34 mouse cellular contexts compared by ENCODE assay signal in genomic region chr7:24987941-24988340, GRCm38 (mm10). TPM values are rescaled to one million over a fixed set of nuclear protein-coding genes. Genes with fewer than 3 reads are reported as not detected.
DNase-seq lines count a peak whose midpoint lies in the region; ATAC-seq and TF ChIP-seq lines count a peak whose summit lies in the region.
"Had no signal": no experiment of that assay in that cellular context is flagged by ENCODE, and none has a peak within 500 bp of the region (broad histone marks: within the 10 kb centered on the region; RNA-seq: fewer than 3 reads in every experiment).

No protein-coding gene starts in this region.

- H3K4me1 ChIP-seq in hindbrain, embryonic 15.5 days (replicated peaks): no peaks in the 10 kb centered on the region
- H3K4me1 ChIP-seq in hindbrain, postnatal 0 days (ENCODE audit: insufficient read depth, low read length): no peaks in the 10 kb centered on the region
- peaks cover 0 to 12% of the 10 kb centered on the region in 2 experiments; a peak in 2 of 4 replicates for H3K4me1 ChIP-seq in MEL (ENCODE audit: control insufficient read depth in 1 of 2, insufficient read depth in 2 of 2, low read length in 2 of 2)
- H3K4me1 ChIP-seq: embryonic facial prominence, embryonic 12.5 days; embryonic facial prominence, embryonic 15.5 days; heart, embryonic 10.5 days; heart, embryonic 13.5 days; intestine, embryonic 15.5 days had no signal

- H3K4me2 ChIP-seq in hindbrain, embryonic 15.5 days: no peak overlapping the region
- no peak overlapping the region for H3K4me2 ChIP-seq in hindbrain, postnatal 0 days (ENCODE audit: low read depth, low read length)
- H3K4me2 ChIP-seq: embryonic facial prominence, embryonic 12.5 days; embryonic facial prominence, embryonic 15.5 days; heart, embryonic 13.5 days; hindbrain, embryonic 14.5 days; intestine, embryonic 15.5 days had no signal

- intact Hi-C loops in left cerebral cortex, postnatal 4 days (cut with DNase I): no loop called here
- intact Hi-C loops in gastrocnemius, postnatal 36 days (cut with DNase I): no loop called here

- no peak overlapping the region for H3K4me3 ChIP-seq in hindbrain, embryonic 15.5 days
- no peak overlapping the region for H3K4me3 ChIP-seq in hindbrain, postnatal 0 days (ENCODE audit: low read length)
- peak overlapping the region in 1 of 2 experiments; percentile 25; a peak in 1 of 4 replicates for H3K4me3 ChIP-seq in MEL (ENCODE audit: control insufficient read depth in 1 of 2, insufficient read depth in 1 of 2, low read depth in 2 of 2, low read length in 2 of 2)
- H3K4me3 ChIP-seq: embryonic facial prominence, embryonic 12.5 days; embryonic facial prominence, embryonic 15.5 days; heart, adult 2 months; heart, embryonic 10.5 days; heart, embryonic 13.5 days; intestine, embryonic 15.5 days had no signal

- 0 out of 2 replicates have a peak, but pooled peaks have one; percentile 8 for ATAC-seq in hindbrain, embryonic 15.5 days (ENCODE audit: low FRiP score, low read depth)
- no peak for ATAC-seq in hindbrain, postnatal 0 days
- ATAC-seq: activated CD4-positive, CD25-positive, alpha-beta regulatory T cell, adult 4 months; CD4-positive, CD25-positive, alpha-beta regulatory T cell, adult 4 months; forebrain, embryonic 14.5 days; forebrain, postnatal 0 days; intestine, embryonic 15.5 days had no signal

- peaks cover 92% of the 10 kb centered on the region for H3K36me3 ChIP-seq in hindbrain, embryonic 15.5 days
- H3K36me3 ChIP-seq in hindbrain, postnatal 0 days (ENCODE audit: insufficient read depth, low read length): peaks cover 74% of the 10 kb centered on the region
- no peaks in the 10 kb centered on the region; a peak in 1 of 4 replicates for H3K36me3 ChIP-seq in MEL (ENCODE audit: control insufficient read depth in 1 of 2, insufficient read depth in 2 of 2, low read length in 2 of 2)
- H3K36me3 ChIP-seq: embryonic facial prominence, embryonic 12.5 days; embryonic facial prominence, embryonic 15.5 days; heart, embryonic 10.5 days; heart, embryonic 13.5 days; intestine, embryonic 15.5 days had no signal

- no peak for TF ChIP-seq EP300 in MEL (IDR thresholded peaks at IDR 0.05; ENCODE audit: low read depth in 1 of 2, low read length in 2 of 2)

- H3K27me3 ChIP-seq in hindbrain, embryonic 15.5 days: no peaks in the 10 kb centered on the region
- H3K27me3 ChIP-seq in hindbrain, postnatal 0 days (ENCODE audit: insufficient read depth, low read length): no peaks in the 10 kb centered on the region
- H3K27me3 ChIP-seq in MEL (ENCODE audit: control insufficient read depth in 1 of 2, insufficient read depth in 2 of 2, low read length in 2 of 2): no peaks in the 10 kb centered on the region; a peak in 1 of 4 replicates
- H3K27me3 ChIP-seq: embryonic facial prominence, embryonic 15.5 days; intestine, embryonic 15.5 days had no signal

- TF ChIP-seq POLR2A in MEL (IDR thresholded peaks at IDR 0.05; ENCODE audit: control insufficient read depth in 1 of 2, insufficient read depth in 1 of 2, low read depth in 1 of 2, low read length in 2 of 2, poor library complexity in 1 of 2): no peak

- no peak for DNase-seq in hindbrain, postnatal 0 days (ENCODE audit: low spot score)
- peak; percentile 24 for DNase-seq in MEL (ENCODE audit: low read depth, low spot score)
- peak; percentile 79 for DNase-seq in adrenal gland, adult 8-10 months
- peak; percentile 53 for DNase-seq in adrenal gland, postnatal 25 days
- DNase-seq in left cerebral cortex, postnatal 4 days: no peak
- no peak for DNase-seq in frontal cortex, postnatal 10 days (ENCODE audit: low spot score in 2 of 2)
- no peak for DNase-seq in gastrocnemius, postnatal 36 days
- DNase-seq: cerebellum, adult 11 months; cerebellum, adult 2 months; cerebellum, adult 9-11 months; cerebellum, postnatal 25 days; forebrain, postnatal 0 days; gastrocnemius, postnatal 25 days; heart, adult 2 months; heart, postnatal 14 days; heart, postnatal 4 days; kidney, adult 11 months had no signal

- H3K9ac ChIP-seq in hindbrain, embryonic 15.5 days: no peak overlapping the region
- no peak overlapping the region for H3K9ac ChIP-seq in hindbrain, postnatal 0 days (replicated peaks; ENCODE audit: low read length)
- no peak overlapping the region; the same call in 1 of the 2 replicates for H3K9ac ChIP-seq in MEL (ENCODE audit: control insufficient read depth, low read depth, low read length, poor library complexity, severe bottlenecking)
- H3K9ac ChIP-seq: embryonic facial prominence, embryonic 12.5 days; embryonic facial prominence, embryonic 15.5 days; forebrain, postnatal 0 days; heart, embryonic 13.5 days; hindbrain, embryonic 14.5 days; intestine, embryonic 15.5 days had no signal

- no peak for TF ChIP-seq RAD21 in MEL (IDR thresholded peaks at IDR 0.05; ENCODE audit: low read depth, low read length)

- no peak for TF ChIP-seq CTCF in hindbrain, postnatal 0 days (IDR thresholded peaks at IDR 0.05; ENCODE audit: low read depth)
- no peak for TF ChIP-seq CTCF in MEL (IDR thresholded peaks at IDR 0.05 in 2 of 3, conservative IDR thresholded peaks at IDR 0.05 in 1 of 3; ENCODE audit: control insufficient read depth in 1 of 3, insufficient read depth in 1 of 3, low read depth in 2 of 3, low read length in 3 of 3, poor library complexity in 1 of 3, severe bottlenecking in 1 of 3)

- H3K79me2 ChIP-seq in MEL (ENCODE audit: control insufficient read depth, insufficient read depth, low read length, poor library complexity): no peaks in the 10 kb centered on the region

- H3K27ac ChIP-seq in hindbrain, embryonic 15.5 days (replicated peaks): no peak overlapping the region
- no peak overlapping the region for H3K27ac ChIP-seq in hindbrain, postnatal 0 days
- no peak overlapping the region for H3K27ac ChIP-seq in MEL (ENCODE audit: control insufficient read depth, low read depth, low read length)
- H3K27ac ChIP-seq: embryonic facial prominence, embryonic 12.5 days; embryonic facial prominence, embryonic 15.5 days; heart, adult 2 months; heart, embryonic 10.5 days; heart, embryonic 13.5 days; hindbrain, embryonic 14.5 days; intestine, embryonic 15.5 days had no signal

- 90% methylated on average over 14 of the region's 14 CpGs for WGBS in hindbrain, embryonic 15.5 days
- WGBS in hindbrain, postnatal 0 days: 85% methylated on average over 14 of the region's 14 CpGs

- no peaks in the 10 kb centered on the region for H3K9me3 ChIP-seq in hindbrain, embryonic 15.5 days
- H3K9me3 ChIP-seq in hindbrain, postnatal 0 days (ENCODE audit: low read length): no peaks in the 10 kb centered on the region
- no peaks in the 10 kb centered on the region for H3K9me3 ChIP-seq in MEL (replicated peaks; ENCODE audit: insufficient read depth, low read length)
- H3K9me3 ChIP-seq: embryonic facial prominence, embryonic 12.5 days; embryonic facial prominence, embryonic 15.5 days; heart, embryonic 10.5 days; heart, embryonic 13.5 days; intestine, embryonic 15.5 days had no signal

TF ChIP-seq in MEL, 35 proteins besides CTCF, POLR2A, EP300 and RAD21 (continues in another document):
- TF ChIP-seq MXI1 (IDR thresholded peaks at IDR 0.05; ENCODE audit: low read depth, low read length) (no peak), POLR2AphosphoS2 (IDR thresholded peaks at IDR 0.05; ENCODE audit: low read length) (no peak), UBTF (IDR thresholded peaks at IDR 0.05; ENCODE audit: borderline replicate concordance, insufficient read depth, low read depth, low read length) (no peak), ZC3H11A (IDR thresholded peaks at IDR 0.05; ENCODE audit: low read depth, low read length) (no peak), ZMIZ1 (IDR thresholded peaks at IDR 0.05; ENCODE audit: low read depth, low read length) (no peak), GATA1 (IDR thresholded peaks at IDR 0.05; ENCODE audit: low read depth, low read length) (no peak), BHLHE40 (IDR thresholded peaks at IDR 0.05; ENCODE audit: borderline replicate concordance, low read depth, low read length) (no peak), TCF12 (IDR thresholded peaks at IDR 0.05; ENCODE audit: low read depth, low read length) (no peak), CHD2 (IDR thresholded peaks at IDR 0.05; ENCODE audit: low read length) (no peak)

RNA-seq across cellular contexts. Expression of gene Rabac1, which starts 15.4 kb away (rescaled TPM):
- polyA plus RNA-seq in hindbrain, embryonic 15.5 days (2015; fragmentation: Nextera tagmentation; extraction: Ambion mirVana): 302 and 308 TPM in 2 replicates
- total RNA-seq in hindbrain, postnatal 0 days (2014; rRNA removed): 705 and 708 TPM in 2 replicates
- polyA plus RNA-seq in hindbrain, postnatal 0 days (2015; fragmentation: Nextera tagmentation; extraction: Ambion mirVana): 497 and 530 TPM in 2 replicates
- total RNA-seq in MEL (2012; rRNA removed): 205 and 240 TPM in 2 replicates
- polyA plus RNA-seq in MEL (2012; ENCODE audit: insufficient read depth in 1 of 2, insufficient read length in 2 of 2, low read depth in 1 of 2, low replicate concordance in 2 of 2, missing spikeins in 1 of 2): 100 to 1,000 TPM in 1 of 2 experiments, not detected in 1; 223 TPM
- 100 to 1,000 TPM; 343 to 403 (median 360) TPM for total RNA-seq in adrenal gland, adult 8-10 months (2022)
- 244 and 300 TPM in 2 replicates for total RNA-seq in adrenal gland, postnatal 25 days (2021)
- 100 to 1,000 TPM; 246 to 251 TPM for total RNA-seq in left cerebral cortex, postnatal 4 days (2021)
- total RNA-seq in gastrocnemius, postnatal 36 days (2021): 100 to 1,000 TPM; 188 to 189 TPM

RNA-seq across cellular contexts. Expression of gene Atp1a3, which starts 17.8 kb away (rescaled TPM):
- 487 and 576 TPM in 2 replicates for polyA plus RNA-seq in hindbrain, embryonic 15.5 days (2015; fragmentation: Nextera tagmentation; extraction: Ambion mirVana)
- 572 and 588 TPM in 2 replicates for total RNA-seq in hindbrain, postnatal 0 days (2014; rRNA removed)
- 649 and 730 TPM in 2 replicates for polyA plus RNA-seq in hindbrain, postnatal 0 days (2015; fragmentation: Nextera tagmentation; extraction: Ambion mirVana)
- 0.19 and 0.26 TPM in 2 replicates for total RNA-seq in MEL (2012; rRNA removed)
- 1 to 10 TPM in 1 of 2 experiments, not detected in 1; 3.5 TPM for polyA plus RNA-seq in MEL (2012; ENCODE audit: insufficient read depth in 1 of 2, insufficient read length in 2 of 2, low read depth in 1 of 2, low replicate concordance in 2 of 2, missing spikeins in 1 of 2)
- total RNA-seq in adrenal gland, adult 8-10 months (2022): 100 to 1,000 TPM in 2 of 4 experiments, 10 to 100 TPM in 2; 46.3 to 149 (median 91.8) TPM
- total RNA-seq in adrenal gland, postnatal 25 days (2021): 84.1 and 110 TPM in 2 replicates
- 1,000 to 10,000 TPM; 1,141 to 1,280 TPM for total RNA-seq in left cerebral cortex, postnatal 4 days (2021)
- total RNA-seq in gastrocnemius, postnatal 36 days (2021): under 1 TPM; 0.08 to 0.15 TPM

RNA-seq across cellular contexts. Expression of gene Gm4881, which starts 43.6 kb away (rescaled TPM):
- 5.2 and 5.4 TPM in 2 replicates for polyA plus RNA-seq in hindbrain, embryonic 15.5 days (2015; fragmentation: Nextera tagmentation; extraction: Ambion mirVana)
- total RNA-seq in hindbrain, postnatal 0 days (2014; rRNA removed): 0.90 and 6.6 TPM in 2 replicates
- 2.4 TPM in 2 replicates for polyA plus RNA-seq in hindbrain, postnatal 0 days (2015; fragmentation: Nextera tagmentation; extraction: Ambion mirVana)
- total RNA-seq in MEL (2012; rRNA removed): not detected in 2 replicates
- under 1 TPM in 1 of 2 experiments, not detected in 1; 0.13 TPM for polyA plus RNA-seq in MEL (2012; ENCODE audit: insufficient read depth in 1 of 2, insufficient read length in 2 of 2, low read depth in 1 of 2, low replicate concordance in 2 of 2, missing spikeins in 1 of 2)
- total RNA-seq in adrenal gland, adult 8-10 months (2022): not detected
- total RNA-seq in adrenal gland, postnatal 25 days (2021): not detected in 2 replicates
- total RNA-seq in left cerebral cortex, postnatal 4 days (2021): not detected
- not detected for total RNA-seq in gastrocnemius, postnatal 36 days (2021)
- total RNA-seq: adrenal gland, adult 18-20 months; common myeloid progenitor, adult 5-6 weeks; gastrocnemius, adult 8-10 months; gastrocnemius, postnatal 25 days; granulocyte monocyte progenitor cell, adult 5-6 weeks; heart, adult 2 months; heart, postnatal 14 days; heart, postnatal 4 days had no signal
- polyA plus RNA-seq: activated CD4-positive, CD25-positive, alpha-beta regulatory T cell, adult 4 months; C2C12; CD4-positive, CD25-positive, alpha-beta regulatory T cell, adult 4 months; embryonic facial prominence, embryonic 12.5 days; embryonic facial prominence, embryonic 15.5 days; frontal cortex, adult 2 months; heart, adult 2 months; heart, embryonic 10.5 days; heart, embryonic 13.5 days; heart, embryonic 16.5 days; intestine, embryonic 15.5 days had no signal

Comparison
In these comparisons a context has a peak if more than half of its experiments do, and no peak if none do; other contexts are left out.
1. DNase-seq: peak in MEL (single experiment), adrenal gland, adult 8-10 months (single experiment) and adrenal gland, postnatal 25 days (single experiment); none in hindbrain, postnatal 0 days (single experiment), left cerebral cortex, postnatal 4 days (single experiment), frontal cortex, postnatal 10 days (0 of 2) and gastrocnemius, postnatal 36 days (0 of 2).
2. RNA of gene Atp1a3, which starts 17.8 kb away (total RNA-seq): 1,141 to 1,280 TPM in left cerebral cortex, postnatal 4 days, 572 to 588 TPM in hindbrain, postnatal 0 days, 46.3 to 149 TPM in adrenal gland, adult 8-10 months and 84.1 to 110 TPM in adrenal gland, postnatal 25 days; 0.19 to 0.26 TPM in MEL and 0.08 to 0.15 TPM in gastrocnemius, postnatal 36 days; every median in the first group is over 10 times any median in the second.